Mouse (Mus musculus) heart, embryonic 11.5 days (tissue): Measurements from ENCODE around the gene Gm20696. TPM values are rescaled to one million over a fixed set of nuclear protein-coding genes. Genes with fewer than 3 reads are reported as not detected.

Experiments used
- ATAC-seq: fragments of 200-750 bp; cut with Nextera tagmentation; replicated peaks from 2 replicates; pipeline ENCODE4 v1.8.0; 2017; ENCODE audit warnings: moderate library complexity; ENCODE audit not compliant: insufficient number of reproducible peaks, low FRiP score, low TSS enrichment
- H3K27ac ChIP-seq: fragments of 300-500 bp; sonication (generic); 2 replicates; pipeline ENCODE4 v1.5.1; 2014; ENCODE audit warnings: mild to moderate bottlenecking, low read depth, low read length
- H3K27me3 ChIP-seq: fragments of 300-500 bp; sonication (generic); 2 replicates; pipeline ENCODE4 v1.6.1; 2014; ENCODE audit warnings: mild to moderate bottlenecking, low read length, mixed read lengths; ENCODE audit not compliant: control insufficient read depth, insufficient read depth
- H3K36me3 ChIP-seq: fragments of 300-500 bp; sonication (generic); 2 replicates; pipeline ENCODE4 v1.6.1; 2014; ENCODE audit warnings: mild to moderate bottlenecking, low read length, moderate library complexity, mixed read lengths; ENCODE audit not compliant: control insufficient read depth, insufficient read depth
- H3K4me1 ChIP-seq: fragments of 300-500 bp; sonication (generic); 2 replicates; pipeline ENCODE4 v1.6.1; 2014; ENCODE audit warnings: low read length; ENCODE audit not compliant: control insufficient read depth, insufficient read depth
- H3K4me2 ChIP-seq: fragments of 300-500 bp; sonication (generic); 2 replicates; pipeline ENCODE4 v1.6.1; 2014; ENCODE audit warnings: mild to moderate bottlenecking, moderate library complexity
- H3K4me3 ChIP-seq: fragments of 300-500 bp; sonication (generic); 2 replicates; pipeline ENCODE4 v1.5.1; 2014; ENCODE audit warnings: low read depth, low read length
- H3K9ac ChIP-seq: fragments of 300-500 bp; sonication (generic); 2 replicates; pipeline ENCODE4 v1.6.1; 2014; ENCODE audit warnings: mild to moderate bottlenecking, low read depth, low read length, moderate library complexity
- H3K9me3 ChIP-seq: fragments of 300-500 bp; sonication (generic); replicated peaks from 2 replicates; pipeline ENCODE4 v1.6.1; 2016; ENCODE audit warnings: low read length; ENCODE audit not compliant: control insufficient read depth
- WGBS: fragments of 180-500 bp; shearing (Covaris S2); extraction: QIAGEN DNeasy Blood & Tissue Kit; methylation state at CpG from one replicate; pipeline ENCODE4 v1.1.7; 2014; ENCODE audit not compliant: insufficient replicate concordance; 5-methylcytosine and 5-hydroxymethylcytosine counted together
- polyA plus RNA-seq: library from polyadenylated mRNA; unstranded; fragments of >200 nt; fragmentation: Nextera tagmentation; extraction: Ambion mirVana; gene quantifications from 2 replicates; pipeline ENCODE4 v1.2.1, GENCODE M21; 2014

Gm20696 gene
- polyA plus RNA-seq, 1 experiment from 2014 or later: 4.0 TPM

DNA sequence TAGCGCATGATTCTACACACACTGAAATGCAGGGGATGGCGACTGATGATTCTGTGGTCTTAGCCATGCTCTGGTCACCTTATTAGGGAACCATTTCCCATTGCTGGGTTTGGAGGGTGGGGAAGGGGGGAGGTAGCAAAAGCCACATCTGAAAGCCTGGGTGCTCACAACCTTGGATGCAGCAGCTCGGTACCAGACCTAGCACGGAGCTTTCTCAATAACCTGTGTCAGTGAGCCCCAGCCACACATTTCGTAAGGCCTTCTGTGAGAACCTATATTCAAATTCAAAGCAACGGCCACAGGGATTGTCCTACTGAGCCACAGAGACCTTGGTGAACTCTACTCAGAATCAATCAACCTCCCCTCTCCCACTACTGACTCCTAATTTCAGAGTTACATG is 254.0 kb downstream of the Gm20696 start:
- no peak for ATAC-seq

GRCm38 (mm10) chr6:99409602-99410001 is 257.0 kb downstream of the Gm20696 start:
- H3K36me3 ChIP-seq: no peaks in the 10 kb centered on the region
- WGBS: 69% methylated on average over 5 of the region's 5 CpGs
- H3K27ac ChIP-seq: no peak overlapping the region
- no peak overlapping the region for H3K4me3 ChIP-seq
- no peak overlapping the region for H3K9ac ChIP-seq
- H3K4me2 ChIP-seq: no peak overlapping the region
- H3K27me3 ChIP-seq: no peaks in the 10 kb centered on the region
- peaks cover 14% of the 10 kb centered on the region; the same call in 1 of the 2 replicates for H3K4me1 ChIP-seq
- no peaks in the 10 kb centered on the region for H3K9me3 ChIP-seq
- ATAC-seq: no peak

More for the DNA sequence above, 254.0 kb downstream of the Gm20696 start:
- no peak overlapping the region for H3K27ac ChIP-seq
- H3K4me2 ChIP-seq: no peak overlapping the region
- 85% methylated on average over 6 of the region's 6 CpGs for WGBS
- no peaks in the 10 kb centered on the region for H3K9me3 ChIP-seq
- H3K4me1 ChIP-seq: peaks cover 8% of the 10 kb centered on the region; the same call in 1 of the 2 replicates
- no peaks in the 10 kb centered on the region for H3K36me3 ChIP-seq
- no peak overlapping the region for H3K9ac ChIP-seq
- no peak overlapping the region for H3K4me3 ChIP-seq
- no peaks in the 10 kb centered on the region for H3K27me3 ChIP-seq

DNA sequence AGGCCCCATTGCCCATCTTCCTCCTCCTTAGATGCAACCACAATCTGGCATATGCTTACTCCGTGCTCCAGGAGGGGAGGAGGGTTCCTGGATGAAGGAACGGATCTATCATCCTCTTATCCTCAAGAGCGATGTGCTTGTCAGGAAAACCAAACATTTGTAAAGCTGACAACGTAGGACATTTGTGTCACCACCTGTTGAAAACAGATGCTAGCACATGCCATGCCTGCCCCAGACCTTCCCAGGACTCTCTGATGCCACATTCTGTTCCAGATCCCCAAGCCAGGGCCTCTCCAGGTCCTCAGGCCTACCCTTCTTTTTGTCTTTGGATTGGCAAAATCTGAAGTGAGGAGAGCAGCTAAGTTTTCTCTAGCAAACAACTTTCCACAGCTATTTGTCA is 257.7 kb downstream of the Gm20696 start:
- Histone ChIP-seq H3K9ac (no peak overlapping the region), H3K4me2 (no peak overlapping the region), H3K36me3 (no peaks in the 10 kb centered on the region), H3K27ac (no peak overlapping the region), H3K27me3 (no peaks in the 10 kb centered on the region), H3K9me3 (no peaks in the 10 kb centered on the region), H3K4me1 (peaks cover 14% of the 10 kb centered on the region; the same call in 1 of the 2 replicates), H3K4me3 (no peak overlapping the region)
- no peak for ATAC-seq
- WGBS: 35% methylated on average over 4 of the region's 4 CpGs

DNA sequence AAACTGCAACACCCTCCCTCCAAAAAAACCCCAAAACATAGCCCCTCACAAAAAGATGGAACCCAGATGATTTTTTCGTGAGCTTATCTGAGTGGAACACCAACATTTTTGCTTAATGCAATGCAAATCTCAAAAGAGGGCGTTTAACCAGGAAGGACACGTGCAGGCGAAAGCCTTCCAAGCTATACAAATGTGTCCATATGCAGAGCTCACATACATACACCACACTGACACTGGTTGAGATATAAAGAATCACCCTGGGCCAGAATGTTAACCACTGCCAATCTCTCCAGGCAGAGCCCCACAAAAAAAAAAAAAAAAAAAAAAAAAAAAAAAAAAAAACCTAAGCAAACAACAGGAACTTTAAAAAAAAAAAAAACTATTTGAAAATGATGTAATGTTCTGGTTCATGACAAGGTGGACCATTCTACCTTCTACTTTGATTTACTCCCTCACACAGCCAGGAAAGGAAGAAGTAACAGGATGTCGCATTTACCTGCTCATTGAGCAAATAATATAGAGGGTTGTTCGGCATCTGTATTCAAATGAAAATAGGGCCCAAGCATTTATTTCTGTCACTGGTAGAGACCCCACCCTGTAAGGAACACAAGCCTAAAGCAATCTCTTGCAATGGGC is 262.7 kb downstream of the Gm20696 start:
- no peaks in the 10 kb centered on the region for H3K36me3 ChIP-seq
- no peaks in the 10 kb centered on the region for H3K9me3 ChIP-seq
- H3K27me3 ChIP-seq: no peaks in the 10 kb centered on the region
- H3K4me1 ChIP-seq: 0 out of 2 replicates have a peak, but pooled peaks cover 6% of the 10 kb centered on the region
- no peak overlapping the region for H3K9ac ChIP-seq
- 92% methylated on average over 6 of the region's 6 CpGs for WGBS
- no peak overlapping the region for H3K4me2 ChIP-seq
- no peak for ATAC-seq
- no peak overlapping the region for H3K27ac ChIP-seq
- H3K4me3 ChIP-seq: no peak overlapping the region

GRCm38 (mm10) chr6:99402941-99403340 is 263.7 kb downstream of the Gm20696 start:
- Histone ChIP-seq H3K9me3 (no peaks in the 10 kb centered on the region), H3K9ac (no peak overlapping the region), H3K27me3 (no peaks in the 10 kb centered on the region), H3K27ac (no peak overlapping the region), H3K4me1 (0 out of 2 replicates have a peak, but pooled peaks cover 6% of the 10 kb centered on the region), H3K4me3 (no peak overlapping the region), H3K36me3 (no peaks in the 10 kb centered on the region), H3K4me2 (no peak overlapping the region)
- 74% methylated on average over 9 of the region's 9 CpGs for WGBS
- no peak for ATAC-seq

DNA sequence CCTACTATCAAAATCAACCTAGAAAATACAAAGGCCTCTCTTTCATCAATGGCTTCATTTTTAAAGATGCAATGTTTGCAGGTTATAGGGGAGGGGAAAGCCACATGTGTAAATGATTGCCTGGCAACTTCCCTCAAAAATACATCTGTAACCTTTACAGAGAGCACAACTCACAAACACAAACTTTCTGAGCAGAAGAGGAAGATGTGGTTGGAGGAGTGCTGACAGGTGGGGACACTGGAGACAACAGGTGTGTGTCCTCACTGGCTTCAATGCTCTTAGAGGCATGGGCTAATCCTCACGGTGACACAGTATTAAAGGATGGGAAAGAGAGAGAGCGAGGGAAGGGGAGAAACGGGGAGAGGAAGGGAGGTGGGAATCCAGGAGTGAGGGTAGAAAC is 264.2 kb downstream of the Gm20696 start:
- H3K4me3 ChIP-seq: no peak overlapping the region
- H3K4me2 ChIP-seq: no peak overlapping the region
- no peak for ATAC-seq
- no peaks in the 10 kb centered on the region for H3K9me3 ChIP-seq
- no peak overlapping the region for H3K27ac ChIP-seq
- no peaks in the 10 kb centered on the region for H3K36me3 ChIP-seq
- H3K4me1 ChIP-seq: 0 out of 2 replicates have a peak, but pooled peaks cover 6% of the 10 kb centered on the region
- no peak overlapping the region for H3K9ac ChIP-seq
- H3K27me3 ChIP-seq: no peaks in the 10 kb centered on the region
- 73% methylated on average over 3 of the region's 3 CpGs for WGBS

GRCm38 (mm10) chr6:99401801-99402200 is 264.8 kb downstream of the Gm20696 start:
- no peak overlapping the region for H3K4me2 ChIP-seq
- WGBS: 74% methylated on average over 6 of the region's 6 CpGs
- no peak for ATAC-seq
- H3K9ac ChIP-seq: no peak overlapping the region
- H3K27me3 ChIP-seq: no peaks in the 10 kb centered on the region
- no peaks in the 10 kb centered on the region for H3K9me3 ChIP-seq
- 0 out of 2 replicates have a peak, but pooled peaks cover 6% of the 10 kb centered on the region for H3K4me1 ChIP-seq
- H3K27ac ChIP-seq: no peak overlapping the region
- no peaks in the 10 kb centered on the region for H3K36me3 ChIP-seq
- no peak overlapping the region for H3K4me3 ChIP-seq

- Histone ChIP-seq H3K4me1 (0 out of 2 replicates have a peak, but pooled peaks cover 3% of the 10 kb centered on the region), H3K27ac (no peak overlapping the region), H3K9me3 (no peaks in the 10 kb centered on the region), H3K9ac (no peak overlapping the region), H3K4me3 (no peak overlapping the region), H3K36me3 (no peaks in the 10 kb centered on the region), H3K27me3 (no peaks in the 10 kb centered on the region), H3K4me2 (no peak overlapping the region)
- no peak for ATAC-seq
- WGBS: 64% methylated on average over 2 of the region's 2 CpGs
Measured at GRCm38 (mm10) chr6:99401211-99401610, 265.4 kb downstream of the Gm20696 start.

DNA sequence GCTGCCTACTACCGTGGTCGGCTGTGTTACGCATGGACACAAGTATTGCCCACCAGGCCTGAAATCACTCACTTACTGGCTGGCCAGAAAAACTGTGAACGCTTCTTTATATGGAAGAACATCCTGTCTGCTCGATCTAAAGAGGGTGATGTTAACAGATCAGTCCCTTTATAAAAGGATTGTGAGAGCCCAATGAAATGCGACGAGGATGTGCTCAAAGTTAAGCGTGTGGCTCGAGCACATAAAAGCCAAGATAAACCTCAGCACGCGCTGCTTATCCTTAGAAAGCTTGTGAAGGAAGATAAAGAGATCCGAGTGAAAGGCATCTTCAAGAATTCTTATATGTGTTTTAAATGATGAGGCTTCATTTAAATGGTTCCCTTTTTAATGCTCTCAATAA is 270.9 kb downstream of the Gm20696 start:
- Histone ChIP-seq H3K4me1 (no peaks in the 10 kb centered on the region), H3K9ac (no peak overlapping the region)
- ATAC-seq: no peak

More for the DNA sequence above, 270.9 kb downstream of the Gm20696 start:
- no peak overlapping the region for H3K4me2 ChIP-seq
- no peak overlapping the region for H3K27ac ChIP-seq
- no peaks in the 10 kb centered on the region for H3K36me3 ChIP-seq
- H3K9me3 ChIP-seq: no peaks in the 10 kb centered on the region
- H3K4me3 ChIP-seq: no peak overlapping the region
- WGBS: 69% methylated on average over 12 of the region's 12 CpGs
- no peaks in the 10 kb centered on the region for H3K27me3 ChIP-seq
